Mouse (Mus musculus) left cerebral cortex, adult 8-10 months (tissue): ENCODE data around the gene Tead2. TPM values are rescaled to one million over a fixed set of nuclear protein-coding genes. Genes with fewer than 3 reads are reported as not detected.

Source experiments
- DNase-seq, 2 experiments: peaks; one replicate each; pipeline ENCODE4 v3.0.0; 2022; ENCODE audit warnings: low spot score in 2 of 2
- total RNA-seq, 4 experiments: library from RNA; stranded (reverse); gene quantifications; 2 replicates each; pipeline ENCODE4 v1.2.4; 2022

Gene Tead2
- total RNA-seq, 4 experiments from 2014 or later: 2.0 to 5.1 (median 3.0) TPM

DNA sequence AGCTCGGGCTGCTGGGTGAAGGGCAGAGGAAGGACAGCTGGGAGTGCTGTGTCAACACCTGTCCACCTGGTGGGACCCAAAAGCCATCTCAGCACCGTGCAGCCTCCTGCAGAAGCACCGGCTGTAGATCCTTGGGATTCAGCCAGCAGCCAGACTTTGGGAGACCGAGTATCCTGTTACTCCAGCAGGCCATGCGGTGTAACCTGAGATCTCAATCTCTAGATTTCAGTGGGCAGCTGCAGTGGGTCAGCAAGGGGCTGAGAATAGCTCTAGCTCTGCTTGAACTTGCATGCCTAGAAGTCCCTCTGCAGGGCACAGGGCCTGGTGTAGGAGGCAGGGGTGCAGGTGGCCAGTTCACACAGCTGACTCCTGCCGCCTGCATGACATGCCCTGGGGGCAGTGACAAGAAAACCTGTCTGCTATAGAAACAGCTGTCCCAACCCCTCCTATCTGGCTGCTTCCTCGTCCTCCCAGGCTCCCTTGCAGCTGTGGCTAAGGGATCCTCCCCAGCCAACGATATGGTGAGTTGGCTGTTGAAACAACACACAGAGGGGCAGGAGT, 23.7 kb upstream of the Tead2 start:
- DNase-seq: no peak

DNA sequence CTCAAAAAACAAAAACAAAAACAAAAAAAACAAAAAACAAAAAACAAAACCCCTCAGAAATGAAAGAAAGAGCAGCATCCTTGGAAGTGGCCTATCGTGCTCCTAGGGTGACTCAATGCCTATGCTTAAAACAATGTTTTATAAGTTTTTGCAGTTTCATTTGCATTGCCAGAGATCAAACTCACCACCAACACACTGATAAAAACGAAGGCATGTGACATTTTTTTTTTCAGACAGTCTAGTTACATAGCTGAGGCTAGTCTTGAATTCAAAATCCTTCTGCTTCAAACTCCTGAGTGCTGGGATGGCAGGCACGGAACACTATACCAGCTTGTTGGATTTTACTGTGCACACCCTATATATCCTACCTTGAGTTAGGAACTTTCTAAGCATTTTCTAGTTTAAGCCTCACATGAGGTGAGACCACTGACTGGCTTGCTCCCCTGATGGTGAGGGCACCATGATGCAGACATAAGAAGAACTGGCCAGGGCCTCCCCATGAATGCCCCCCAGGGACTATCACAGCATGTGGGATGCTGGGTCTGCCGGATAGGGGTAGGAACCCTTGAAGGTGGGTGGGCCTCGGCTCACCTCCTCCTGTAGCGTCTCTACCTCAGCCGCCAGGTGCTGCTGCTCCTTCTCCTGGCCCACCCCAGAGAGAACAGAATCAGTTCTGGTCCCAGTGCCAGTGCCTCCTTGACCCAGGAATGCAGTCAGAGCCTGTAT, 22.8 kb upstream of the Tead2 start:
- no peak for DNase-seq

DNA sequence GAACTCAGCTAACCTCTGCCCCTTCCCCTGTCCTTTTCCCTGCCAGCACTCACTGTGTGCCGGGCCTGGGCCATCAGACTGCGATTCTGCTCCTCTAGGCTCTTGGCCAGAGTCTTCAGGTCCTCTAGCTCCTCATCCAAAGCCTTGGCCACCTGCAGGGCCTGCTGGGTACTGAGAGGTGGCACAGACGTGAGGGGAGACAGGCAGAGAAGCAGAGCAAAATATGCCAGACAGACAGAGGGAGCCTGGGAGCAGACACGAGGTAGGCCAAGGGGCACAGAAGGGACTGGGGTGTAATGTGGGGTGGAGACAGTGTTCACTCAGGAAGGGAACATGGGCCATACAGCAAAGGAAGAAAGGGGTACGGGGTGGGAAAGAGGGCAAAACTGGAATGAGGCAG, 22.1 kb upstream of the Tead2 start:
- no peak for DNase-seq

GRCm38 (mm10) chr7:45193871-45194785, 21.4 kb upstream of the Tead2 start:
- DNase-seq: no peak

DNA sequence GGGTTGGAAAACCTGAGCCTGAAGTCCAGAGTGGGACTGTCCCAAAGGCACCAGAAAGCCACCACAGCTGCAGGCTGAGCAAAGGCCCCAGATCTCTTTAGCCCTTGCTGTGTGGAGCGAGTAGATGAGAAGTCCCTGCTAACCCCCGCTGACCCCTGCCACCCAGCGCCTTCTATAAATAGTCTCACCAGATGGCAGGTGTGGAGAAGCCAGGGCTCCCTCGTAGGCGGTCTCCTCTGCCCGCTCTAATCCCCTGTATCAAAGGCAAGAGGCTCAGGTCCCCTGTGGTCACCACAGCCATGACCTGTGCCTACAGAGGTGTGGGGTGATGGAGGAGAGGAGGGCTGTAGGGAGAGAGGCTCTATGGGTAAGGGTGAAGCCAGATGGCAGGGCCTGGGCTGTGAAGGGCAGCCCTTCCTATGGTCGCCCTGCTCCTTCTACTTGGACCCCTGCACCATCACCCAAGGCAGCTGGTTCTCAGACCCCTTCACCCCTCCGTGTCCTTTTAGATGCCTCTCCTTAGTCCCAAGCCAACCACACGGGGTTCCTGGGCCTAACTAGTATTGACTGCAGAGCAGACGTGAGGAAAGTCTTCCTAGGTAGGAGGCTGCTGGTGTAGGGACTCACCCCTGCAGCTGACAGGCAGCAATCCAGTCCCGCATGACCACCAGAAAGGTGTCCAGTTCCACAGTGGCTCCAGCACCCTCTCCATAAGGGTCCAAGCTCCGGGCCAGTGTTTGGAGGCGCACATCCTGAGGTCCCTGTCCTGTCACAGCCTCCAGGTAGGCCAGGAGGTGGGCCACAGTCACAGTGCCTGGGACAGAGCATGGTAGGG, 20.0 kb upstream of the Tead2 start:
- no peak for DNase-seq

- DNase-seq: no peak
Observed at GRCm38 (mm10) chr7:45196176-45196535, 19.4 kb upstream of the Tead2 start.

DNA sequence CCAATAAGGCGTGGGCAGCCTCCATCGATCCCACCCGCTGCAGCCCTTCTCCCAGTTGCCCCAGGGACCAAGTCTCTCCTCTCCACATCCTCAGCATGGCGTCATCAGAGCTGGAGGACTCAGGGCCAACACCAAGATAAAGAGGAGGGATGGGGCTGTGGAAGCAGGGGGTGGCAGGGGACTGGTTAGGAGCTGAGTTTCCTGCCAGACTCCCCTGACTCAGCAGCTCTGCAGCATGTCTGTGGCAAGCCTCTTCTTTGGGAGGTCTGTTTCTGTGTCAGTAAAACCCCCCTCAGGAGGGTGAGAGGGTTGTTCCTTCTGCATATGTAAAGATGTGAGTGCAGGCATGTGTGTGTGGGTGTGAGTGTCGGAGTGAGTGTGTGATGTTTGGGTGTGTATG, 18.6 kb upstream of the Tead2 start:
- DNase-seq: no peak

- peak; percentile 45 to 64 for DNase-seq
Observed at GRCm38 (mm10) chr7:45198435-45198834, 17.1 kb upstream of the Tead2 start.

- DNase-seq: peak; percentile 38 to 74
Observed at GRCm38 (mm10) chr7:45198961-45199360, 16.6 kb upstream of the Tead2 start.

DNA sequence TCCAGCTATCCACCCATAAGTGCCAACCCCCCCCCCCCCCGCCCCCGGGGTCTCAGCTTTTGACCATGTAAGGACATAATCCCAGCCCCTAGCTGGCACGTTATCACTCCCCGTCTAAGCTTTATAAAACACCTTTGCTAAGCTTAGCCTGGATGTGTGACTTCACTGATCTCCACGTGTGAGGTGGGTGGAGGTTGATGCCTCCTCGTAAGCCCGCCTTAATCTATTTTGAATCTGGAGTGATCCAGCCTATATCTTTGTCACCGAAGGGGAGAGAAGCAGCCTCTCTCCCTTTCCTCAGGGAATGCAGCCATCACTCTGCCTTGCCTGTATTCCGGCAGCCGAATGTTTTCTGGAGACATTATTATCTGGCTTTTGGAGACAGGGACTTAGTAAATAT, 12.9 kb upstream of the Tead2 start:
- no peak for DNase-seq

DNA sequence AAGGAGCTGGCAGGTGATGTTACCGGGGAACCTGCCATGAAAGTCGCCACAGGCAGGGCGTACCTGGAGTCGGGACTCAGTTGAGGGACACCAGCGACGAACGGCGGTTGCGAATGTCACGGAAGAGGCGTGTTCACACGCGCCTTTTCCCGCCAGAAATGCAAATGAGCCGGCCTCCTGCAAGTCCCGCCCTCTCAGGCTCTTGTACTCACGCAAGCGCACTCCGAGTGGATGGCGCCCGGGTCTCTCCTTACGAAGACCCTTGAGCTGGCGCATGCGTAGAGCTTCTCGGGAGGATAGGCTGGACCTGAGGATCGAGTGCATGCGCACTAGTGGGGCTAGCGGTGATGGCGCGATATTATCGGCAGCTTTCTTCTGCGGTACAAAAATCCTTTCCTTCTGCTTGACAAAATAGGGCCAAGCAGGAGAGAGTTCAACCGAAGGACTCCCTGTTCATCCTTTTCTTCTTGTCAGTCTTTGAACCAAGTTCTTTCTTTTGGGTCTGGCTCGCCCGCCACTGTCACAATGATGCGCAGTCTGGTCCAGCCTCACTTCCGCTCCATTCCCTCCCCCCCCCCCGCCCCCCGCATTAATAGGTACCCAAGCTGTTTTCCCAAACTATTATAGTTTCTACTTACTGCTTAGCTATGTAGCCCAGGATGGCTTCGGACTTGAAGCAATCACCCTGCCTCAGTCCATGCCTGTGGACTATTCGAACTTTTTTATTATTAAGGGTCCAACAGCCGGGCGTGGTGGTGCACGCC, 11.0 kb upstream of the Tead2 start, which contains the start of gene Ccdc155:
TSS of gene Ccdc155 (minus strand) at position 513 of the 764 bp plus-strand sequence.
- peak; percentile 63 to 93 for DNase-seq

GRCm38 (mm10) chr7:45208260-45208659, 7.3 kb upstream of the Tead2 start:
- DNase-seq: no peak

DNA sequence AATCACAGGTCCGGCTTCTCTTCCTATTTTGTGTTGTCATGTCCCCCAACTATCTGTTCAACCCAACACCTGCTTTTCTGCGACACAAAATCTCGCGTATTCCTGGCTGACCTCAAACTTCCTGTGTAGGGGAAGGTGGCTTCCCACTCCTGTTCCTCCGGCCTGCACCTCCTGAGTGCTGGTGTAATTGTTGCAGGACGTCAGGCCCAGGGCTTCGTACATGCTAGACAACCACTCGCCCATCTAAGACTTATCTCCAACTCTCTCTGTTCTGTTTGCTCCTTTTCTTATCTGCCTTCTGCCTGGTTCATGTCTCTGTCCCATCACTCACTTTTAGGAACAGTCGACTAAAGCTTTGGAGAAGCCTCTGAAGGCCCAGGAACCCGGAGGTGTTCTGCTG, 4.5 kb upstream of the Tead2 start:
- DNase-seq: no peak

- DNase-seq: no peak
Observed at GRCm38 (mm10) chr7:45211851-45212251, 3.7 kb upstream of the Tead2 start, which contains the start of gene Dkkl1. Gene Dkkl1 (minus strand): TSS chr7:45212147.

DNA sequence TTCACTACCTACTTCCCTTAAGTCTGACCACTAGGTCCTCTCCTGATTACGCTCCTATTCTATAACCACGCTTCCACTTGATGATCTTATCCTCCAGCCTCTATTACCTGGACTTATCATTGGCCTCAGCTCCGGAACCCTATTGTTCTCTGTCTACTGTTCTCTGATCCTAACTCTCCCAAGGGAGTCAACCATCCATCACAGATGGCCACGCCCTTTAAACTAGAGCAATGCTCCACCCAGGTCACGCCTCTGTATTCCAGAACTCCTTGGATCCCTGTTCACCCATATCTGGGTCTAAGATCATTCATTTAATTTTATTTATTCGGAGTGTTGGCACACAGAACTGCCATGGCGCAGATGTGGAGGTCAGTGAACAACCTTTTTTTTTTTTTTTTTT, 3.2 kb upstream of the Tead2 start:
- DNase-seq: no peak

- DNase-seq: no peak
Observed at GRCm38 (mm10) chr7:45213708-45214107, 1.8 kb upstream of the Tead2 start.

DNA sequence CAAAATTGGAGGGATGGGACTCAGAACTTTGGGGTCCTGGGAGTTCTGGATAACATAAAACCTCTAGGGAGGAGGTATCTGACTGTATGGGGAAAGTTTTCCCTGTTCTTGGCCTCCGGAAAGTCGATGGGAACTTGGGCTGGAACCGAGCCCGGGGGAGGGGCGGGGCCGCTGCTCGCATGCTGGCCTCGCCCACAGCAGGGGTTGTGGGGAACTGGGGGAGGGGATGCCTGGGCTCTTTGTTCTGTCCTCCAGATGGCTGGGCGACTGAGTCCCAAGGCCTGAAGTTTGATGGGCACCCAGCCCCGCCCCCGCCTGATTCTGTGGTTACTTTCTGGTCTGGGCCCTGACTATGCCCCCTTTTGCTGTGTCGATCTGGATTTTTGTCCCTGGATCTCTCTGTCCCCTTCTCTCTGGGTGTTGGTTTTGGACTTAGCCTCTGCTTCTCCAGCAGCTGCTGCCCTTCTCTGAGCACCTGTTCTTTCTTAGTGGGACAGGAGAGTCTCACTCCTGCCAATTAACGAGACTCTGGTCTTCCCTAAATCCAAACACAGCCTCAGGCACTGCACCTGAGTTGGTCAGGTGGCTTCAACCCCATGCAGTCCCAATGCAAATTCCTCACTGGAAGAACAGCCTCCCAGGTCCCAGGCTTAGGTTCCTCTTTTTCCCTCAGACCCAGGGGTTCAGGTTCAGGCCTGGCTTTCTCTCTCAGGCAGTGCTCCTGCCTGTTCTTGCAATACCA, 1.1 kb downstream of the Tead2 start:
- no peak for DNase-seq

DNA sequence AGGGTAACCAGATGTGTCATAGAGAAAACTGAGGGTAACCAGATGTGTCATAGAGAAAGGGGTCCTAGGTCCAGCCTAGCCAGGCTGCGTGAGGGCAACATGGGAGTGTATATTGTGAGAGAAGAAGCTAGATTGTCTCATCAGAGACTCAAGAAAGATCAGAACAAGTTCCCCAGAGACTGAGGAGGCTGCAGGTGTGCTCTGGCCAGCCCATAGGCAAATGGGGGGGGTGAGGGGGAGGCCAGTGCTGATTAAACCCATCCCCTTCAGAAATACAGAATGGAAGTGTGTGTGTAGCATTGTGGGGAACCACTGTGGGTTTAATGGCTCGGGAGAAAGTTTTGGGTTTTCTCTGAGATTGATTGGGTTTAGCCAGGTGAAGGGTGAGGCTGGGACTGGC, 6.1 kb downstream of the Tead2 start:
- DNase-seq: no peak

DNA sequence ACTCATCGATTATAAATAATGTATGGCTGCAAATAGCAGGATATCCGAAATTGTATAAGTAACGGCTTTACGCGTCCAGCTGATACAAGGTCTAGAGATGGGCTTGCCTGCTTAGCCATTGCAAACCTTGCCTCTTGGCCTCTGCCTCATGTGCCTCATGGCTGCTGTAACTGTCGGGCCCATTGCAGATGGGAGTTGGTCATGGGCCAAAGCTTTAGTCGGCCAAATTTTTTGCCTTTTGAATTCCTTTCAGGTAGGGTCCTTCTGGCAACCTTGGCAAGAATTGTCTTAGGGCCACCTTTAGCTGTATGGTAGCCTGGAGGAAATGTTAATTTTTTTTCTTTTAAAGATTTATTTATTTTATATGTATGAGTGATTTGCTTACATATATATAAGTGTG, 9.3 kb downstream of the Tead2 start:
- no peak for DNase-seq

DNA sequence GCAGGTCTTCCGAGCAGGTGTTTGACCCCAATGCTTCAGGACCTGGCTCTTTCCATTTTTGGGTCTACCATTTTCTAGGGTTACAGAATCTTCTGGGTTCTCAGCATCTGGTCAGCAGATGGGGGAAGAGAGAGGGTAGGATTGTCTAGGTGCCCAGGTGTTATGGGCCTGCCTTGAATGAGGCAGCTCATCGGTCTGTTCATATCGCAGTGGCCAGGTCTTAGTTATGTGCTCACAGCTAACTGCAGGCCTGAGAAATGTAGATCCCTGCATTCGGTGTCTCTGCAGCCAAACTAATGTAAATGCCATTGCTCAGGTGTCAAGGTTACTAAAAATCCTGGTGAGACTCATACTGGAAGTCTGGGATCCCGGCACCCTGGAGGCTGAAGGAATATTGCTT, 10.9 kb downstream of the Tead2 start:
- no peak for DNase-seq
